7 mouse cellular contexts compared by ENCODE assay signal in genomic region chr3:108085721-108086469, GRCm38 (mm10). TPM values are rescaled to one million over a fixed set of nuclear protein-coding genes. Genes with fewer than 3 reads are reported as not detected.
DNase-seq lines count a peak whose midpoint lies in the region; ATAC-seq and TF ChIP-seq lines count a peak whose summit lies in the region.

No protein-coding gene starts in this region.

- peak overlapping the region; percentile 94 for H3K4me3 ChIP-seq in gastrocnemius, adult 2 months
- H3K4me3 ChIP-seq in hindbrain, embryonic 14.5 days (replicated peaks; ENCODE audit: low read length) = peak overlapping the region; percentile 42
- H3K4me3 ChIP-seq in macrophage (ENCODE audit: inconsistent target) = peak overlapping the region; percentile 74

- no peaks in the 10 kb centered on the region for H3K27me3 ChIP-seq in hindbrain, embryonic 14.5 days (ENCODE audit: control insufficient read depth, insufficient read depth, low read length)

- intact Hi-C loops in gastrocnemius, adult 2 months (cut with DNase I) = no loop called here

- H3K79me2 ChIP-seq in macrophage (ENCODE audit: inconsistent target) = peaks cover 47% of the 10 kb centered on the region

- H3K27ac ChIP-seq in gastrocnemius, adult 2 months = peak overlapping the region; percentile 88
- H3K27ac ChIP-seq in hindbrain, embryonic 14.5 days = peak overlapping the region; percentile 76
- peak overlapping the region; percentile 66 for H3K27ac ChIP-seq in macrophage

- H3K9ac ChIP-seq in hindbrain, embryonic 14.5 days = peak overlapping the region; percentile 69

- peak overlapping the region; percentile 92 for H3K4me2 ChIP-seq in hindbrain, embryonic 14.5 days (replicated peaks)

- peak; percentile 64 for DNase-seq in ZHBTc4 (ENCODE audit: low read depth, low spot score)
- DNase-seq in cerebellum, adult 8-10 months = peak; percentile 74
- peak; percentile 91 for DNase-seq in gastrocnemius, adult 2 months
- peak; percentile 54 for DNase-seq in hindbrain, embryonic 14.5 days (ENCODE audit: low spot score)
- peak; percentile 31 to 42 for DNase-seq in left cerebral cortex, adult 18-20 months (ENCODE audit: low spot score in 2 of 2)
- peak; percentile 34 to 39 for DNase-seq in spleen, postnatal 36 days (ENCODE audit: low spot score in 2 of 2)

- no peaks in the 10 kb centered on the region for H3K9me3 ChIP-seq in hindbrain, embryonic 14.5 days (ENCODE audit: control insufficient read depth, low read length)

- WGBS in hindbrain, embryonic 14.5 days = under 1% methylated on average over 31 of the region's 31 CpGs
- 2% methylated on average over 31 of the region's 31 CpGs for WGBS in macrophage (ENCODE audit: missing documents)

- peaks cover 42% of the 10 kb centered on the region for H3K4me1 ChIP-seq in hindbrain, embryonic 14.5 days (replicated peaks; ENCODE audit: control insufficient read depth, insufficient read depth, low read length)

- no peaks in the 10 kb centered on the region for H3K36me3 ChIP-seq in hindbrain, embryonic 14.5 days (replicated peaks; ENCODE audit: control insufficient read depth, insufficient read depth)
- H3K36me3 ChIP-seq in macrophage (ENCODE audit: inconsistent target) = no peaks in the 10 kb centered on the region

- no peak for TF ChIP-seq CTCF in gastrocnemius, adult 2 months (IDR thresholded peaks at IDR 0.05)

- ATAC-seq in hindbrain, embryonic 14.5 days (ENCODE audit: low FRiP score) = peak; percentile 61

RNA-seq across cellular contexts. Expression of gene Ampd2, which starts 0.6 kb away (rescaled TPM):
- 1 to 10 TPM; 3.8 to 5.6 TPM for total RNA-seq in gastrocnemius, adult 2 months (2021)
- polyA plus RNA-seq in hindbrain, embryonic 14.5 days (2014; fragmentation: Nextera tagmentation; extraction: Ambion mirVana) = 43.8 and 45.5 TPM in 2 replicates
- total RNA-seq in left cerebral cortex, adult 18-20 months (2021) = 10 to 100 TPM; 52.3 to 58.5 TPM
- 100 to 1,000 TPM in 2 of 26 experiments, 10 to 100 TPM in 24; 21.4 to 129 (median 44.8) TPM for total RNA-seq in macrophage (2018; cell fraction: chromatin; rRNA removed)
- 10 to 100 TPM in 25 of 26 experiments, 1 to 10 TPM in 1; 9.3 to 16.5 (median 13.3) TPM for total RNA-seq in macrophage (2018; cell fraction: cytosol; rRNA removed)
- 100 to 1,000 TPM in 1 of 26 experiments, 10 to 100 TPM in 25; 12.7 to 107 (median 33.1) TPM for total RNA-seq in macrophage (2018; cell fraction: nucleus; rRNA removed)
- 7.1 to 19.1 TPM (median 17.7 TPM) in 3 replicates for polyA plus RNA-seq in macrophage (2018)

RNA-seq across cellular contexts. Expression of gene Gnat2, which starts 6.7 kb away (rescaled TPM):
- under 1 TPM; 0.26 to 0.36 TPM for total RNA-seq in gastrocnemius, adult 2 months (2021)
- 0.33 and 0.48 TPM in 2 replicates for polyA plus RNA-seq in hindbrain, embryonic 14.5 days (2014; fragmentation: Nextera tagmentation; extraction: Ambion mirVana)
- total RNA-seq in left cerebral cortex, adult 18-20 months (2021) = under 1 TPM in 1 of 2 experiments, not detected in 1; 0.21 TPM
- total RNA-seq in macrophage (2018; cell fraction: chromatin; rRNA removed) = not detected
- total RNA-seq in macrophage (2018; cell fraction: cytosol; rRNA removed) = under 1 TPM in 2 of 26 experiments, not detected in 24; 0.07 to 0.12 TPM
- not detected for total RNA-seq in macrophage (2018; cell fraction: nucleus; rRNA removed)
- polyA plus RNA-seq in macrophage (2018) = not detected in 3 replicates

RNA-seq across cellular contexts. Expression of gene Gstm4, which starts 41.2 kb away (rescaled TPM):
- 10 to 100 TPM; 10.9 to 12.1 TPM for total RNA-seq in gastrocnemius, adult 2 months (2021)
- polyA plus RNA-seq in hindbrain, embryonic 14.5 days (2014; fragmentation: Nextera tagmentation; extraction: Ambion mirVana) = 17.5 and 19.1 TPM in 2 replicates
- total RNA-seq in left cerebral cortex, adult 18-20 months (2021) = 10 to 100 TPM; 11.5 to 11.6 TPM
- total RNA-seq in macrophage (2018; cell fraction: chromatin; rRNA removed) = 1 to 10 TPM in 23 of 26 experiments, under 1 TPM in 3; 0.41 to 9.7 (median 3.6) TPM
- 10 to 100 TPM; 11.5 to 20.9 (median 17.0) TPM for total RNA-seq in macrophage (2018; cell fraction: cytosol; rRNA removed)
- 10 to 100 TPM in 10 of 26 experiments, 1 to 10 TPM in 16; 1.9 to 13.9 (median 8.5) TPM for total RNA-seq in macrophage (2018; cell fraction: nucleus; rRNA removed)
- 10.1 to 17.6 TPM (median 15.1 TPM) in 3 replicates for polyA plus RNA-seq in macrophage (2018)

Comparison
In these comparisons a context has a peak if more than half of its experiments do, and no peak if none do; other contexts are left out.
1. Peak in every context shown above with its lines: DNase-seq, ATAC-seq, H3K4me3 ChIP-seq and H3K27ac ChIP-seq.
2. DNase-seq: peak in every context shown above with its lines; median percentile 91 in gastrocnemius, adult 2 months; 74 in cerebellum, adult 8-10 months; 64 in ZHBTc4; 54 in hindbrain, embryonic 14.5 days; 36 in left cerebral cortex, adult 18-20 months; 36 in spleen, postnatal 36 days.
3. H3K4me3 ChIP-seq: peak in every context shown above with its lines; median percentile 94 in gastrocnemius, adult 2 months; 74 in macrophage; 42 in hindbrain, embryonic 14.5 days.
4. RNA of gene Ampd2, which starts 0.6 kb away (total RNA-seq): 52.3 to 58.5 TPM in left cerebral cortex, adult 18-20 months; 3.8 to 5.6 TPM in gastrocnemius, adult 2 months; every median in the first group is over 4 times any median in the second.